Mouse (Mus musculus): ENCODE data around the gene Ganab. TPM values are rescaled to one million over a fixed set of nuclear protein-coding genes. Genes with fewer than 3 reads are reported as not detected.

Gene Ganab
- polyA plus RNA-seq, 1 experiment from 2014 or later: 41.4 TPM

DNA sequence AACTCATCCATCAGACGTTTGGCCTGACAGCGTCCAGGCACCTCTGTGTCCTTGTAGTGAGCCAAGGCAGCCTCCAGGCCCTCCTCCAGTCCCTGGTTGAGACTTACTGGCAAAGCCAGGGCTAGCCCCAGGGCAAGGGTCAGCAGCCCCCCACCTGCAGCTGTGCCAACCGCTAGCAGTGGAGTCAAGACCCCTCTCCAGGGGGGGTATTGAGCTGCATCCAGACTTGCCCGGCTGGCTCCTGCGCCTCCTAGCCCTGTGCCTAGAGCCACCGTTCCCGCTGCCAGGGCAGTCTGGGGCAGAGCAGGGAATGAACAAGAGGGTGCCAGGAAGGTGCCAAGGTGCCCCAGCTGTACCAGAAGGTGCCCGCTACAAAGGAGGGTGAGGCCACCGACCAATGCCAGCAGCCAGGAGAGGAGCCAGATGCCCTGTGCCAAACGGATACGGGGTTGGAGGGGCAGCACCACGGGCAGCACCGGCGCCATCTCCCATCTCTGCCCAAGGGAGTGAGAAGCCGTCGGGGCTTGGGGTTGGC is 30.9 kb downstream of the Ganab start:
- Histone ChIP-seq H3K4me1 (replicated peaks; ENCODE audit: control insufficient read depth, insufficient read depth, low read length) (no peaks in the 10 kb centered on the region), H3K27ac (ENCODE audit: low read depth, low read length) (peak overlapping the region; percentile 88; the same call in 1 of the 2 replicates), H3K27me3 (replicated peaks; ENCODE audit: control insufficient read depth, insufficient read depth, low read length) (no peaks in the 10 kb centered on the region), H3K4me3 (ENCODE audit: low read depth, low read length) (peak overlapping the region; percentile 84), H3K36me3 (ENCODE audit: control insufficient read depth, insufficient read depth) (peaks cover 33% of the 10 kb centered on the region; the same call in 1 of the 2 replicates), H3K4me2 (replicated peaks; ENCODE audit: low read depth) (peak overlapping the region; percentile 95), H3K9ac (ENCODE audit: low read depth, low read length) (peak overlapping the region; percentile 85; the same call in 1 of the 2 replicates), H3K9me3 (ENCODE audit: control insufficient read depth) (no peaks in the 10 kb centered on the region)
- no peak for TF ChIP-seq CTCF (IDR thresholded peaks at IDR 0.05; ENCODE audit: low read depth)
- ATAC-seq: no peak; the same call in 1 of the 2 replicates
- WGBS: 31% methylated on average over 16 of the region's 16 CpGs

- ATAC-seq: peak; percentile 73
- TF ChIP-seq CTCF (IDR thresholded peaks at IDR 0.05; ENCODE audit: low read depth): peak; percentile 70
- WGBS: 1% methylated on average over 56 of the region's 74 CpGs
- H3K9me3 ChIP-seq (ENCODE audit: control insufficient read depth): no peaks in the 10 kb centered on the region
- H3K36me3 ChIP-seq (ENCODE audit: control insufficient read depth, insufficient read depth): peaks cover 37% of the 10 kb centered on the region; the same call in 1 of the 2 replicates
- peak within 1 kb of the TSS; percentile 84 for H3K4me3 ChIP-seq (ENCODE audit: low read depth, low read length)
- H3K27ac ChIP-seq (ENCODE audit: low read depth, low read length): peak within 1 kb of the TSS; percentile 88
- H3K27me3 ChIP-seq (replicated peaks; ENCODE audit: control insufficient read depth, insufficient read depth, low read length): no peaks in the 10 kb centered on the region
- H3K4me2 ChIP-seq (replicated peaks; ENCODE audit: low read depth): peak within 1 kb of the TSS; percentile 95
- H3K9ac ChIP-seq (ENCODE audit: low read depth, low read length): peak within 1 kb of the TSS; percentile 85
- H3K4me1 ChIP-seq (replicated peaks; ENCODE audit: control insufficient read depth, insufficient read depth, low read length): no peaks in the 10 kb centered on the region
Observed at GRCm38 (mm10) chr19:8929224-8930088, 31.6 kb downstream of the Ganab start, which contains the start of the genes Rom1 and Eml3. Rom1 (minus strand) TSS chr19:8929356. Eml3 (plus strand) TSS chr19:8929552.

- Histone ChIP-seq H3K9me3 (ENCODE audit: control insufficient read depth) (no peaks in the 10 kb centered on the region), H3K4me3 (ENCODE audit: low read depth, low read length) (peak overlapping the region; percentile 84), H3K27ac (ENCODE audit: low read depth, low read length) (peak overlapping the region; percentile 88), H3K9ac (ENCODE audit: low read depth, low read length) (peak overlapping the region; percentile 85), H3K27me3 (replicated peaks; ENCODE audit: control insufficient read depth, insufficient read depth, low read length) (no peaks in the 10 kb centered on the region), H3K4me2 (replicated peaks; ENCODE audit: low read depth) (peak overlapping the region; percentile 95), H3K36me3 (ENCODE audit: control insufficient read depth, insufficient read depth) (peaks cover 42% of the 10 kb centered on the region), H3K4me1 (replicated peaks; ENCODE audit: control insufficient read depth, insufficient read depth, low read length) (no peaks in the 10 kb centered on the region)
- WGBS: 2% methylated on average over 11 of the region's 11 CpGs
- TF ChIP-seq CTCF (IDR thresholded peaks at IDR 0.05; ENCODE audit: low read depth): no peak
- ATAC-seq: no peak
Observed at GRCm38 (mm10) chr19:8930117-8930516, 32.2 kb downstream of the Ganab start.

DNA sequence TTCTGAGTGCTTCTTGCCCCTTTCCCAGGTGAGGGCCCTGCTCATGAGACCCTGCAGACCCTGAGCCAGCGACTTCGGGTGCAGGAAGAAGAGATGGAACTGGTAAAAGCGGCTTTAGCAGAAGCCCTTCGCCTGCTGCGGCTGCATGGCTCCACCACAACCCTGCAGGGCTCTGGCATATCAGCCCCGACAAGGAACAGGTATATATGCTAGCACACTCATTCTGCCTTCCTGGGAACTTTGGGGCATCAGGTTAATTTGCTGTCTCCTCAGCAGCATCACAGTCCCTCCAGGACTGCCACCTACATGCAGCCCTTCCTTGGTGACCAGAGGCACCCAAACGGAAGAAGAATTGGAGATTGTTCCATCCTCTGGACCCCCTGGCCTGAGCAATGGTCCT is 32.9 kb downstream of the Ganab start:
- no peak for ATAC-seq
- no peaks in the 10 kb centered on the region for H3K4me1 ChIP-seq (replicated peaks; ENCODE audit: control insufficient read depth, insufficient read depth, low read length)
- no peaks in the 10 kb centered on the region for H3K27me3 ChIP-seq (replicated peaks; ENCODE audit: control insufficient read depth, insufficient read depth, low read length)
- H3K9ac ChIP-seq (ENCODE audit: low read depth, low read length): no peak overlapping the region
- peak overlapping the region; percentile 95 for H3K4me2 ChIP-seq (replicated peaks; ENCODE audit: low read depth)
- H3K9me3 ChIP-seq (ENCODE audit: control insufficient read depth): no peaks in the 10 kb centered on the region
- no peak for TF ChIP-seq CTCF (IDR thresholded peaks at IDR 0.05; ENCODE audit: low read depth)
- 72% methylated on average over 7 of the region's 7 CpGs for WGBS
- H3K4me3 ChIP-seq (ENCODE audit: low read depth, low read length): peak overlapping the region; percentile 84; the same call in 1 of the 2 replicates
- no peak overlapping the region for H3K27ac ChIP-seq (ENCODE audit: low read depth, low read length)
- peaks cover 41% of the 10 kb centered on the region for H3K36me3 ChIP-seq (ENCODE audit: control insufficient read depth, insufficient read depth)

DNA sequence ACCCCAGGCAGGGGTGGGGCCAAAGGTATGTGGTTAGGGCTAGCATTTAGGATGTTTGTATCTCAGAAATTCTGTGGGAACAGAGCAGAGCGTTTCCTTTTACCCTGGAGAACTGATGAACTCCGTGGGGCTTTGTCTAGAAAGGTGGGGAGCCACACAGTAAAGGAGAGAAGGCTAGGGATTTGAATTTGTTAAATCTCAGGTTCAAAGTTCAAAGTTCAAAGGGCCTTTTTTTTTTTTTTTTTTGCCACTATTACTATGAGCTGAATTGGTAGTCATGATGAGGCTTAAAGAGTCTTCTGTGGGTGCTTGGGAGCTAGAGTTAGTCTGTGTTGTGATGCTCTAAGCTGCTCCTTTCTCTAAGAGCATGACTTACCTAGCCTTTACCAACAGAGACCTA is 38.9 kb downstream of the Ganab start:
- H3K27me3 ChIP-seq (replicated peaks; ENCODE audit: control insufficient read depth, insufficient read depth, low read length): no peaks in the 10 kb centered on the region
- ATAC-seq: no peak
- no peak overlapping the region for H3K4me3 ChIP-seq (ENCODE audit: low read depth, low read length)
- no peak overlapping the region for H3K4me2 ChIP-seq (replicated peaks; ENCODE audit: low read depth)
- H3K4me1 ChIP-seq (replicated peaks; ENCODE audit: control insufficient read depth, insufficient read depth, low read length): no peaks in the 10 kb centered on the region; the same call in 1 of the 2 replicates
- no peak overlapping the region for H3K27ac ChIP-seq (ENCODE audit: low read depth, low read length)
- TF ChIP-seq CTCF (IDR thresholded peaks at IDR 0.05; ENCODE audit: low read depth): no peak
- H3K36me3 ChIP-seq (ENCODE audit: control insufficient read depth, insufficient read depth): peaks cover 58% of the 10 kb centered on the region
- no peak overlapping the region for H3K9ac ChIP-seq (ENCODE audit: low read depth, low read length)
- 65% methylated on average over 2 of the region's 2 CpGs for WGBS
- H3K9me3 ChIP-seq (ENCODE audit: control insufficient read depth): no peaks in the 10 kb centered on the region

GRCm38 (mm10) chr19:8940526-8941133 is 42.8 kb downstream of the Ganab start:
- 77% methylated on average over 15 of the region's 15 CpGs for WGBS
- H3K9ac ChIP-seq (ENCODE audit: low read depth, low read length): no peak overlapping the region
- no peak for ATAC-seq
- no peaks in the 10 kb centered on the region for H3K9me3 ChIP-seq (ENCODE audit: control insufficient read depth)
- peaks cover 41% of the 10 kb centered on the region for H3K36me3 ChIP-seq (ENCODE audit: control insufficient read depth, insufficient read depth)
- H3K4me2 ChIP-seq (replicated peaks; ENCODE audit: low read depth): peak overlapping the region; percentile 81; the same call in 1 of the 2 replicates
- no peak for TF ChIP-seq CTCF (IDR thresholded peaks at IDR 0.05; ENCODE audit: low read depth)
- H3K4me3 ChIP-seq (ENCODE audit: low read depth, low read length): no peak overlapping the region
- no peaks in the 10 kb centered on the region; the same call in 1 of the 2 replicates for H3K4me1 ChIP-seq (replicated peaks; ENCODE audit: control insufficient read depth, insufficient read depth, low read length)
- H3K27me3 ChIP-seq (replicated peaks; ENCODE audit: control insufficient read depth, insufficient read depth, low read length): no peaks in the 10 kb centered on the region
- no peak overlapping the region for H3K27ac ChIP-seq (ENCODE audit: low read depth, low read length)

Data from intestine, postnatal 0 days (tissue).